Mouse (Mus musculus) lung, embryonic 15.5 days (tissue): ENCODE results near the gene Dnaaf2. TPM values are rescaled to one million over a fixed set of nuclear protein-coding genes. Genes with fewer than 3 reads are reported as not detected.

Source experiments
- ATAC-seq: fragments of 200-750 bp; cut with Nextera tagmentation; 2 replicates; pipeline ENCODE4 v1.8.0; 2017; ENCODE audit warnings: moderate number of reproducible peaks, borderline replicate concordance; ENCODE audit not compliant: low FRiP score, low TSS enrichment; ENCODE audit errors: extremely low read depth
- H3K27ac ChIP-seq: fragments of 300-500 bp; sonication (generic); 2 replicates; pipeline ENCODE4 v1.5.1; 2015; ENCODE audit warnings: moderate library complexity, mild to moderate bottlenecking, inconsistent platforms
- H3K27me3 ChIP-seq: fragments of 300-500 bp; sonication (generic); 2 replicates; pipeline ENCODE4 v1.6.1; 2015; ENCODE audit warnings: inconsistent platforms
- H3K36me3 ChIP-seq: fragments of 300-500 bp; sonication (generic); 2 replicates; pipeline ENCODE4 v1.6.1; 2015; ENCODE audit warnings: inconsistent platforms
- H3K4me1 ChIP-seq: fragments of 300-500 bp; sonication (generic); 2 replicates; pipeline ENCODE4 v1.6.1; 2015; ENCODE audit warnings: inconsistent platforms
- H3K4me2 ChIP-seq: fragments of 300-500 bp; sonication (generic); 2 replicates; pipeline ENCODE4 v1.6.1; 2015; ENCODE audit warnings: inconsistent platforms, mild to moderate bottlenecking, moderate library complexity
- H3K4me3 ChIP-seq: fragments of 300-500 bp; sonication (generic); 2 replicates; pipeline ENCODE4 v1.5.1; 2015; ENCODE audit warnings: mild to moderate bottlenecking, inconsistent platforms
- H3K9ac ChIP-seq: fragments of 300-500 bp; sonication (generic); 2 replicates; pipeline ENCODE4 v1.6.1; 2015; ENCODE audit warnings: inconsistent platforms
- H3K9me3 ChIP-seq: fragments of 300-500 bp; sonication (generic); 2 replicates; pipeline ENCODE4 v1.6.1; 2016; ENCODE audit warnings: inconsistent platforms
- WGBS: fragments of 180-500 bp; shearing (Covaris S2); methylation state at CpG from one replicate; pipeline ENCODE4 v1.1.7; 2015; 5-methylcytosine and 5-hydroxymethylcytosine counted together
- polyA plus RNA-seq: library from polyadenylated mRNA; unstranded; fragments of >200 nt; fragmentation: Nextera tagmentation; extraction: Ambion mirVana; gene quantifications from 2 replicates; pipeline ENCODE4 v1.2.1, GENCODE M21; 2015

Dnaaf2 gene
- polyA plus RNA-seq, 1 experiment from 2014 or later, result 10.3 TPM

GRCm38 (mm10) chr12:69214393-69214792 lies 16.2 kb upstream of the Dnaaf2 start:
- ATAC-seq, result no peak
- Histone ChIP-seq H3K4me2 (no peak overlapping the region), H3K9ac (no peak overlapping the region), H3K9me3 (no peaks in the 10 kb centered on the region), H3K4me3 (no peak overlapping the region), H3K27ac (no peak overlapping the region), H3K4me1 (no peaks in the 10 kb centered on the region), H3K27me3 (no peaks in the 10 kb centered on the region), H3K36me3 (peaks cover 55% of the 10 kb centered on the region)
- 91% methylated on average over 7 of the region's 7 CpGs for WGBS

- Histone ChIP-seq H3K9ac (no peak overlapping the region), H3K4me3 (no peak overlapping the region), H3K27ac (no peak overlapping the region), H3K4me2 (no peak overlapping the region), H3K9me3 (no peaks in the 10 kb centered on the region), H3K36me3 (peaks cover 53% of the 10 kb centered on the region), H3K27me3 (no peaks in the 10 kb centered on the region), H3K4me1 (no peaks in the 10 kb centered on the region)
- 90% methylated on average over 13 of the region's 13 CpGs for WGBS
- no peak for ATAC-seq
Measured at GRCm38 (mm10) chr12:69213186-69213777, 15.1 kb upstream of the Dnaaf2 start.

GRCm38 (mm10) chr12:69211057-69211456 lies 12.8 kb upstream of the Dnaaf2 start:
- peaks cover 53% of the 10 kb centered on the region for H3K36me3 ChIP-seq
- H3K9ac ChIP-seq, result no peak overlapping the region
- H3K4me3 ChIP-seq, result no peak overlapping the region
- H3K27ac ChIP-seq, result no peak overlapping the region
- H3K9me3 ChIP-seq, result no peaks in the 10 kb centered on the region
- WGBS, result 65% methylated on average over 5 of the region's 5 CpGs
- no peaks in the 10 kb centered on the region for H3K4me1 ChIP-seq
- no peak for ATAC-seq
- no peak overlapping the region for H3K4me2 ChIP-seq
- no peaks in the 10 kb centered on the region for H3K27me3 ChIP-seq

- Histone ChIP-seq H3K4me2 (no peak overlapping the region), H3K27me3 (no peaks in the 10 kb centered on the region), H3K9ac (no peak overlapping the region), H3K9me3 (no peaks in the 10 kb centered on the region), H3K4me1 (no peaks in the 10 kb centered on the region), H3K27ac (no peak overlapping the region), H3K36me3 (peaks cover 53% of the 10 kb centered on the region), H3K4me3 (no peak overlapping the region)
- no peak for ATAC-seq
- WGBS, result 93% methylated on average over 18 of the region's 18 CpGs
Measured at GRCm38 (mm10) chr12:69210056-69210979, 12.1 kb upstream of the Dnaaf2 start.

- ATAC-seq, result no peak
- Histone ChIP-seq H3K4me2 (no peak overlapping the region), H3K36me3 (peaks cover 44% of the 10 kb centered on the region), H3K9me3 (no peaks in the 10 kb centered on the region), H3K9ac (no peak overlapping the region), H3K27me3 (no peaks in the 10 kb centered on the region), H3K4me1 (no peaks in the 10 kb centered on the region), H3K4me3 (no peak overlapping the region), H3K27ac (no peak overlapping the region)
- 90% methylated on average over 2 of the region's 2 CpGs for WGBS
Measured at GRCm38 (mm10) chr12:69208520-69208919, 10.3 kb upstream of the Dnaaf2 start.

GRCm38 (mm10) chr12:69207926-69208325 lies 9.7 kb upstream of the Dnaaf2 start:
- Histone ChIP-seq H3K9ac (no peak overlapping the region), H3K27me3 (no peaks in the 10 kb centered on the region), H3K4me2 (no peak overlapping the region), H3K27ac (no peak overlapping the region), H3K4me3 (no peak overlapping the region), H3K36me3 (peaks cover 46% of the 10 kb centered on the region), H3K9me3 (no peaks in the 10 kb centered on the region), H3K4me1 (no peaks in the 10 kb centered on the region)
- no peak for ATAC-seq
- WGBS, result 93% methylated on average over 7 of the region's 7 CpGs

GRCm38 (mm10) chr12:69207396-69207795 lies 9.2 kb upstream of the Dnaaf2 start:
- WGBS, result 88% methylated on average over 8 of the region's 8 CpGs
- Histone ChIP-seq H3K27ac (no peak overlapping the region), H3K4me2 (no peak overlapping the region), H3K4me1 (no peaks in the 10 kb centered on the region), H3K27me3 (no peaks in the 10 kb centered on the region), H3K9me3 (no peaks in the 10 kb centered on the region), H3K9ac (no peak overlapping the region), H3K36me3 (peaks cover 49% of the 10 kb centered on the region), H3K4me3 (no peak overlapping the region)
- no peak for ATAC-seq

GRCm38 (mm10) chr12:69204052-69204833 lies 6.0 kb upstream of the Dnaaf2 start, which contains the start of gene Gm49384:
TSS of gene Gm49384 (minus strand) at chr12:69204267.
- 78% methylated on average over 16 of the region's 16 CpGs for WGBS
- H3K4me3 ChIP-seq, result no peak within 1 kb of the TSS
- peaks cover 48% of the 10 kb centered on the region for H3K36me3 ChIP-seq
- H3K9ac ChIP-seq, result no peak within 1 kb of the TSS
- H3K27ac ChIP-seq, result no peak within 1 kb of the TSS
- H3K4me1 ChIP-seq, result peaks cover 3% of the 10 kb centered on the region
- H3K27me3 ChIP-seq, result no peaks in the 10 kb centered on the region
- H3K4me2 ChIP-seq, result no peak within 1 kb of the TSS
- no peak for ATAC-seq
- H3K9me3 ChIP-seq, result no peaks in the 10 kb centered on the region

- H3K9me3 ChIP-seq, result no peaks in the 10 kb centered on the region
- H3K4me1 ChIP-seq, result peaks cover 22% of the 10 kb centered on the region
- no peak overlapping the region for H3K4me3 ChIP-seq
- H3K9ac ChIP-seq, result no peak overlapping the region
- H3K27ac ChIP-seq, result no peak overlapping the region
- no peak for ATAC-seq
- peak overlapping the region; percentile 3; the same call in 1 of the 2 replicates for H3K4me2 ChIP-seq
- H3K36me3 ChIP-seq, result peaks cover 30% of the 10 kb centered on the region
- H3K27me3 ChIP-seq, result no peaks in the 10 kb centered on the region
Measured at GRCm38 (mm10) chr12:69198985-69199384, 756 bp upstream of the Dnaaf2 start.

- ATAC-seq, result peak; percentile 80
- Histone ChIP-seq H3K4me2 (peak overlapping the region; percentile 95), H3K9ac (peak overlapping the region; percentile 78), H3K4me1 (peaks cover 22% of the 10 kb centered on the region), H3K27me3 (no peaks in the 10 kb centered on the region), H3K9me3 (no peaks in the 10 kb centered on the region), H3K4me3 (peak overlapping the region; percentile 75), H3K27ac (peak overlapping the region; percentile 88), H3K36me3 (peaks cover 22% of the 10 kb centered on the region; the same call in 1 of the 2 replicates)
- under 1% methylated on average over 94 of the region's 94 CpGs for WGBS
Measured at GRCm38 (mm10) chr12:69197378-69198163, 658 bp downstream of the Dnaaf2 start.
